Mouse (Mus musculus): ENCODE measurements at regions not wholly inside any gene's neighbourhood (a gene's known extent, or its start where the extent isn't known, plus 50 kb on each side); places are given as distances from the start of the nearest gene placed in this dataset.
A peak's percentile ranks its signal among the peaks of the same experiment; 100 is the strongest.
"Not testable (repeated sequence)": the region's sequence is repeated elsewhere in the genome, so short reads cannot be mapped to it uniquely, and the experiment has no call there.

DNA sequence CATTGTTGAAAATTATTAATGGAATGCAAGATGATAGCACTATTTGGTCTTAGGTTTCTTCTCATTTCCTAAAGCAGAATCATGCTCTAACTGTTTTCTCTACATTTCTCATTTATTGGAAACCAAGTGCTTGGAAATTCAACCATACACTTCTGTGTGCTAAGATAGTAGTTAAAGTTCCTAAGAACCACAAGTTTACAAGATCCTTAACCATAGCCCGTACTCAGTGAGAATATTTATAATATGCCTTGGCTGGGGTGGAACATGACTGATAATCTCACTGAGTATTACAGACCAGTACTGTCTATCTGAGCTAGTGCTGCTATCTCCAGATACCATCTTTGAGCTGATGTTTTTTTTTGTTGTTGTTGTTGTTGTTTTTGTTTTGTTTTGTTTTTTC lies 236.9 kb upstream of the Tmem196 start:
- DNase-seq (ENCODE audit: low spot score): not testable (repeated sequence)

DNA sequence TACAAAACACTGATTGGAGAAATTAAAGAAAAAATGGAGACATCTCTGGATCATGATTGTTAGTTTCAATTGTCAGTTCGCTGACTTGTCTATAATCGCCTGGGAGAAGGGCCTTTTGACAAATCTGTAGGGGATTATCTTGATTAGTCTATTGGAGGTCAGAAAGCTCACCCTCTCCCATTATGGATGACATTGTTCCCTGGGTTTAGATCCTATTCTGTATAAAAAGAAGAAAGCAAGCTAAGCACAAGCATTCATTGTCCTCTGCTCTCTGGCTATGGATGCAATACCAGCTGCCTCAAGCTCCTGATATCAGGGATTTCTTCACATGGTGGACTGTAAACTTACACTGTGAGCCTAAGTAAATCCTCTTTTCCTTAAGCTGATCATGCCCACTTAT lies 214.8 kb upstream of the Tmem196 start:
- DNase-seq (ENCODE audit: low spot score): no peak

DNA sequence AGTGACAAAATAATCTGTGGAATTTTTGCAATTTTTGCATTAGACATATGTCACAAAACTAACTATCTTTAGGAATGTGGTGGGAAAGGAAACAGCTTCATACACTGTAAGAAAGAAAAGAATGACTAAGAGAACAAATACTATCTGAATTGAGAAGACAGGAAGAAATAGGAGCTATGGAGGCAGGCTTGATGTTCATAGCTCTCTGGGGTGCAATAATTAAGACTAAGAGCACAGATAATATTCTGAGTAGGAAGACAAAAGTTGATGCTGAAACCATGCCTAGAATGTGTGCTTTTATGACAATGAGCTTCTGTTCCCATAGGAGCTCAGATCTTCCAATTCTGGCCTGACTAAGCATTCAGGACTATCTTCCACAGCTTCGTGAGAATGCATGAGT lies 183.0 kb upstream of the Tmem196 start:
- DNase-seq (ENCODE audit: low spot score): no peak

DNA sequence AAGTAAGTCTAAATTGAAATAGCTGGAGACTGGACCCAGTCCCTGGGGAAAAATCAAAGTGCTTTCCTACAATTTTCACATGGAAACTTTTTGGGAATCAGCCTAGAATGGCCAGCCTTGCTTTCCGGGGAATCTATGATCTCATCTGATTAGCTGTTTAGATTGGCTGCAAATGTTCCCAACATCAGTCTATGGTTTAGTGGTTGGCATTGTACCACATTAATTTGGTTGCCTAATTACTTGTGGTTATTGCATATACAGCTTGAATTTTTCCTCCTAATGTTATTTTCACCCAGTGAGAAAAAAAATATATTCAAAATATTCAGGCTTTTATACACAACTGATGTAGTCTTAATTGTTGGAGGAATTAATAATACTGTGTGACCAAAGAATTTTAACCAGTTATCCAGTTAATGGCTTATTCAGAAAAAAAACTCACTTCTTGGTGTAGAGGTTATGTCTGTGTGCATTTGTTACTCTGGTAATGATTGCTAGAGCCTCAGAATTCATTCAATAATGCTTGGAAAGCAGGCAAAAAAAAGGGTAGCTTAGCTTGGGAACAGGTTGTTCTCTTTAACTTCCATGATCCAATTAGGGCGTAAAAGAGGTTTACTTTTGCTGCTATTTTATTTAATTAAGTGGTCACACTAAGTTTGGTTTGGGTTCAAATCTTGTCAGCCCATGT lies 182.2 kb upstream of the Tmem196 start:
- peak; percentile 3 for DNase-seq (ENCODE audit: low spot score)

DNA sequence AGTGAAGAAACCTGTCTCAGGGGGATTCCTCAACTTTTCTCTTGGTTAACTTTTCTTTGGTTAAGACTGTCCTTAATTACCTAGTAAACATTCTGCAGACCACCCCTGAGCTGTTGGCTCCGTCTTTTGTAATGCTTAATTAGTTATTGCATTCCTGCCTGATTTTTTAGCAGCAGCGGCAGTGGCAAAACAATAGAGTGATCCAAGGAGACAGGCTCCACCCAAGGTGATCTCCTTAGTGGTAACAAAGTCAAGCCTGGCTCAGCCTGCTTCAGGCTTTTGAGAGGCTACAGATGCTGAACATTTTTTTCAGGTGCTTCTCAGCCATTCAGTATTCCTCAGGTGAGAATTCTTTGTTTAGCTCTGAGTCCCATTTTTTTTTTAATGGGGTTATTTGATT lies 168.1 kb upstream of the Tmem196 start:
- DNase-seq (ENCODE audit: low spot score): no peak

DNA sequence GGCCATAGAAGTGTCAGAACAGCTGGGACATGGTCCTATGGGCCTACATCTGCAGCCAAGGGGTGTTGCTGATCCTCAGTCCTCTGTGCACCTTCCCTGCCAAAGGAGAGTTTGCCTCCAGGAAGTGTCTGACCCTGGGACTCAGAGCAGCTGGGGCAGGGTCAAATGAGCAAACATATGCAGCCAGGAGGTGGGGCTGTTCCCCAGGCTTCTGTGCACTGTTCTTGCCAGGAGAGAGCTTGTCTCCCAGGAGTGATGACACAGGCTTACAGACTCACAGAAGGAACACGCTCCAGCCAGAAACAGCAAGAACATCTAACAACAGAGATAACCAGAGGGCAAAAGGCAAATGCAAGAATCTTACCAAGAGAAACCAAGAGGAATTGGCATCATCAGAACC lies 137.9 kb upstream of the Tmem196 start:
- no peak for DNase-seq (ENCODE audit: low spot score)

DNA sequence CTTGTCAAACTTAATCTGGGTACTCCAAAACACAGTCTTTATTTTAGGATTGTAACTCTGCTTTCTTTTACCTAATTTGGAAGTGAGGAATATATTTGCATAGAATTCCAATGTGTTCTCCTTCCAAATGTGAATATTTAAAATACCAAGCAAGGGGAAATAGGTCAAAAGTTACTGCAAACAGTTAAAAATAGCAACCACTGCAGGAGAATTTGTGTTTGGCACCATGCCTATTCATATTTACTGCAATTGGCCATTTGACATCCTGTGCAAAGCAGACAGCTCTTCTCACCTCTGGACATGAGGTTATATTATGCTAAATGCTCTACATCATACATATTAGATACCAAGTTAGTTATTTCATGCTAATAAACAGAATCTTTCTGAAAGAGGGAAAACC lies 129.4 kb upstream of the Tmem196 start:
- DNase-seq (ENCODE audit: low spot score): no peak

DNA sequence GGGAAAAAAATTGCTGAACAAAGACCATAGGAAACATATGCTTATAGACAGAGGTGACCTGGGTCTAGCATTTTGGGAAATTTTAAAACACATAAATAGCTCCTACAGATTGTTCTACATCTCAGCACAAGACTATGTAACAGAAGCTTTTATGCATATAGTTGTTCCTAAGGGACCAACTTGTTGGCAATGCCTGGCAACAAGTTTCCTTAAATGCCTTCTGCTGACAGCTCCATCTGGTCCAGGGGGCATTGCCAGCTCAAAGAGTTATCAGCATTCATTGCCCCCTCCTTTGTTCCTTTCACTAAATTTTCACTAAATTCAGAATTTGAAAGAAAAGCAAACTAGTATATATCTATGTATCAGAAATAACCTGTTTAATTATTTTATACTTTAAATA lies 106.5 kb upstream of the Tmem196 start:
- no peak for DNase-seq (ENCODE audit: low spot score)

DNA sequence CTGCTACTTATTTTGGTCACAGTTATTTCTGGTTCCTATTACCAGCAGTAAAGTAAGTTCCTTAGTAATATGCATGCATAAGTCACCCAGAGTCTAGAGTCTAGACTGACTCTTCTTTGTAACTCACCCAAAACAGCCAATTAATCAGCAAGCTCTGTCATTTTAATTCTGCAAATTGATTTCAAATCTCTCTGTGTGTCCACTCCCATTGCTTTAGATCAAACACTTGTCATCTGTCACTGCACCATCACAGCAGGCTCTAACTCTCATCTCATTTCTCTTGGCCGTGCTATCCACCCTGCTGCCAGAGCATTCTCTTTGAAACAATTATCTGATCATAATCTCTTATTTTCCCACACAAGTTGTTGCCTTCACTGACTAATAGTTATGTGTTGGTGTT lies 63.9 kb upstream of the Tmem196 start:
- no peak for DNase-seq (ENCODE audit: low spot score)

DNA sequence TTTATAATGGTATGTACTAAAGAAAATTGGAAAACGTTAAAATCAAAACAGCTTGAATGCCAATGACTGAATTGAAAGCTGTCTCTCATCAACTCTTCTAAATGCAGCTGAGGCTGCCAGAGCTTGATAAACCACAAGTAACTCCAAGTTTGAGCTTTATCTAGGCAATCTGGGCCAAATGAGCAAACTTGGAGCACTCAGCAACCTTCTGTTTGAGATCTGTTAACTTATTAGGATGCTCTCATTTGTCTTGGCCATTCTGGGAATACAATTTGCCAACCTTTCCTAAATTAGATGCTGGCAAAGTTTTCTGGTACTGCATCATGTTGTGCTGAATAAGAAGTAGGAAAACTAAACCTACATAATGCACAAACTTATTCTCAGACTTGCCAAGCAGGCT lies 55.6 kb upstream of the Tmem196 start:
- DNase-seq (ENCODE audit: low spot score): no peak
